Mouse (Mus musculus) yolk sac, embryonic 10.5 days (tissue): ENCODE measurements around the gene Chst15.

Experiments
- DNase-seq: peaks from one replicate; pipeline ENCODE4 v3.0.0-alpha.2; 2017; ENCODE audit warnings: low spot score

The Chst15 gene

DNA sequence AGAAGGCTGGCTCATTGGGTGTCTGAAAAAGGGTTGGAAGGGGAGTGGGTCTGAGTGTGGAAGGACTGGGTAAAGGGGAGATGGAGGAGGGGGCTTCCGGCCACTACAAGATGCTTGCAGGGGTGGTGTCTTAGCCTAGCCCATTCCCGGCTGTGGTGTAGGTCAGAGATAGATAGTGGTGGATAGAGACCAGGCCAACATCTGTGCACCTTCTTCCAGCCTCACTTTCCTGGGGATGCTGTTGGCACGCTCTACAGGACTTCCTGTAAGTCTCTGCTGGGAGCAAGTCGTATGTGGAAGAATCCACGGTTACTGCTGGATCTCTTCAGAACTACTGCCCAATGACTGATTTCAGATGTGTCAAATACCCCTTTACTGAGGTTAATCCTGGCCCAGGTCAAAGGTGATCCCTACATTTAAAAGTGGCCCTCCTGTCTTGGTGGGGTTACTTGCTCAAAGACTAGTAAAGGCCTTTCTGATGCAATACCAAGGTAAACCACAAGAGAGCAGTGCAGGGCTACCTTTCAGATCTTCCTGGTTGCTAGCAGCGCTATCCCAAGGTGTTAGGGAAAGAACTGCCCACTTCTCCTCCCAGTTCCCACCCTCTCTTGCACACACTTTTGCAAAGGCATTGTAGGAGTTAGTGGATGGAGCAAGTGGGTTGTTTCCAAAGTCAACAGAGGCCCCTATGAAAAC lies 90.5 kb downstream of the Chst15 start:
- DNase-seq: peak; percentile 84

DNA sequence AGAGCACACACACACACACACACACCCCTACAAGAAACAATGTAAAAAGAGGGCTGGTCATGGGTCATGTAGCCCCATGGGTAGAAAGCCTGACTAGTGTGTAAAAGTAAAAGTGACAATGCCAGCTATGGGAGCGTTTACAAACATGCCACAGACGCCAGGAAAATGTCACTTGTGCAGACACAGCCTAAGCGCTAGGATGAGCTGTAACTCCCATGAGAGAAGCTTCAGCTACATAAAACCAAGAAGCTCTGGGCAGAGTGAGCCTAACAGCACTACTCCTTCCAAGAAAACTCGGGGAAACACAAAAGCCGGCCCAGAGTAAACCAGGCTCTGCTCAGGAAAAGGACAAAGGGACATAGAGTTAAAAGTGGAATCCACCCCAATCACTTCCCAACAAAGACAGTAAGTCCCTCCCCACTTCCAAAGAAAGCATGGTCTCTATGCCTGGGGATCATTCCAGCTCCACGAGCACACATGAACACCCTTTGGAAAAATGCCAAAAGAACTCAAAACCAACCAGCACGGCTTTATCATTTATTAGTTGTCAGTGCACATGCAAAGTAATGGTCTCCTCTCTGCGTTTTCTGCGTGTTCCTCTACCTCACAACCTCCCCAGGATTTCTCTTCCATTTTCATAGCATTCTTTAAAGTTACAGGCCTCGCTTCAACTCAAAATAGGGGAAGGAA lies 93.4 kb downstream of the Chst15 start:
- DNase-seq: no peak

DNA sequence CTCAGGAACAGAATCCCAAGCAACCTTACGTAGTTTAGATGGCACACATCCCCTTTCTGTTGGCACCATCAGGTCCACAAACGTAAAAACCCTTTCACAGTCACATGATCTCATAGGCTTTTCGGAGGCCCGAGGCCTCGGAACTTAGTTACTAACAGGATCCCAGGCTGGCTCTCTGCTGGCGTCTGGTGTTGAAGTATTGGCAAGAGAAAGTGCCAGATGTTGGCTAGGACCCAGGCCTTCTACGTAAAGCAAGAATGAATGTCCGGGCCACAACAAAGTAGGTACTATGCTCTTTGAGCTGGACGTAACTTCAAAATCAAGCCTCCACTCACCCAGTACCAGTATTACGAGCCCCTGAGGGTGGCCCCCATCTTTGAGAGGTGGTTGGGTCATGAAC lies 103.0 kb downstream of the Chst15 start:
- no peak for DNase-seq

DNA sequence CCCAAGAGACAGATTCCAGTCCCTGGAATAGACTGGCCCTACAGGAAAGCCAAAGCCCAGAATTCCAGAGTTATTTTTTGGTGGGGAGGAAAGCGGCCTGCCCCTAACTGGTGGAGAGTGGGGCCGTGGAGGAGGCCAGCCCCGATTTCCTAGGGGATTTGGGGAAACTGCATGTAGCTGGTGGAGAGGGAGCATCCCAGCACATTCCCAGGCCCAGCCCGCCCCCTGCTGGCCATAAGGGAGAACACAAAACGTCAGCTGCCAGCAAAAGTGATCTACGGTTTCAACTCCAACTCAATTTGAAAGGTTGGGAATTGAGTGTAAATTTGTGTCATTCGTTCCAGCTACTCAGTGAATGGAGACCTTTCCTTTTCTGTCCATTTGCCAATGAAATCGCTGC lies 103.6 kb downstream of the Chst15 start:
- peak; percentile 36 for DNase-seq

DNA sequence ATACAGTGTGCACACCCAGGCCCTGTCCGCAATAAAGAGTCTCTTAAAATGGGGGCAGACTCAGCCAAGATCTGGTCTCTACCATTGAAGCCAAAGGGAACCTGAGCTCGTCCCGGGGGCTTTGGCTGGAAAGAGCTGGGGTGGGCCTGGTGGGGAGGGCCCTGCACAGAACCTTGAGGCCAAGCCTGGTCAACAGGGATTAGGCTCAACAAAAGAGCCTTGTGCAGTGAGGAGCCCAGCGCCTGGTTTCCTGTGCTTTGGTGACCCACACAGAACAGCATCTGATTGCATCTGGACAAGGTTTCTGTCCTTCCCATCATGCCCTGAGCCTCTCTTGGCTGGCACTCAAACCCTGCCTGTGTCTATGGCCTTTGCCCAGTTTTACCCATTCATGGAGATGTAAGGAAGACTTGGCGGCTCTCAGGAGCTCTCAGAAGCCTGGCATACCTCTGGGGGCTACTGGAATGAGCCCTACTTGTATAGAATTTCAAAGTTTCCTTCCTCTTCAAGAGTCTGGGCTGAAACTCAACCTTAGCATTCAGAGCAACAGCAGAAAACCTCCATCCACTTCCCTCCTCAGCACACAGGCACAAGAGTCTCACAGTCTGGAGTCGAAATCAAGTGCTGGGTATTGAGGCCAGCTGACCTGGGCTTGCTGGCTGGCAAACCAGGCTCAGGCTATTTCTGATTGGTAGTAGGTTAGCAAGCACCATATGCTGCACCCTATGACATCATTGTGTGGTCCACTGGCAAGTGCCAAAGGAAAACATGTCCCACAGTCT lies 104.9 kb downstream of the Chst15 start:
- no peak for DNase-seq

DNA sequence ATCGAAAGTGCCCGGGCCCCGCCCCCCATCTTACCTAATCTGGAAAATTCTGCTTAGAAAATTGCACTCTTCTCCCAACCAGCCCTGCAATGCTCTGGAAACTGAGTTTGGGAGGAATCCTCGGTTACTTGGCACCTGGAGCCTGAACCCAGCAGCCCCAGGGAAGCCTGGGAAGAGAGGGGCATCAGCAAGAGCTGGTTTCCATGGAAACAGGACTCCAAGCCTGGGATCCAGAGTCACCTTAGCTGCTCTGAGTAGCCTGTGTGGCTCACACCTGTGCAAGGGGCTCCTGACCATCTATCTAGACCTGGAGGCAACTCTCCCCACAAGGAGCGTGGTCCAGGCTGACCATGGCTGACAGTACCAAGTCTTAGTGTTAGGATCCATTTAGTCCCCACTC lies 106.4 kb downstream of the Chst15 start:
- no peak for DNase-seq

DNA sequence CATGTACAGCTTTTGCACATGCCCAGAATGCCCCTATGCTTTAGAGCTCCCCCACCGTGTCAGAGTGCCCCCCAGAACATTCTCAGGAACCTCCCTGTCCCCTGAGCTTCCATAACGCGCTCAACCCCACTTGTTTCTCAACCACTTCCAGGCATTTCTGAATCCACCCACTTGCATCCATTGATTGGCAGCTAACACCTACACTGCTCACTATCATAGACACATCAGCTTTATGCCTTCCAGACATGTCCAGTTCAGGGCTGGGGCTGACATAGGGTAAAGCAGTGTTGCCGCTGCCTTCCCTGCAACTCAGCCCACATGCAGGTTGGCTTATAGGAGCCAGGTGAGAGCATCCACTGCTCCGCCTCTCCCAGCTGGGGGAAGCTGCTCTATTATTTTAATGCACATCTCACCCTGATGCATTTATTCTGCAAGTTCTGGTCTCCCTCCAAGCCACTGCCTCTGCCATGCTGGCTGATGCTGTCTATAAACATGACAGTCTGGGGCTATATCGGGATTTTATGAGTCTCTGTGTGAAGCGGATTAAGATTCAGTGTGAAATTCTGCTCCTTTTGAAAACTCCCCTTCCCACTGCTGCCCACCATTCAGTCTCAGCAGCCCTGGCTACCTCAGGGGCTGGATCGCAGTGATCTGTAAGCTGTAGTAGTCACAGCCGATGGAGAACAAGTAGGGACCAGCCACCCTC lies 107.9 kb downstream of the Chst15 start:
- no peak for DNase-seq

DNA sequence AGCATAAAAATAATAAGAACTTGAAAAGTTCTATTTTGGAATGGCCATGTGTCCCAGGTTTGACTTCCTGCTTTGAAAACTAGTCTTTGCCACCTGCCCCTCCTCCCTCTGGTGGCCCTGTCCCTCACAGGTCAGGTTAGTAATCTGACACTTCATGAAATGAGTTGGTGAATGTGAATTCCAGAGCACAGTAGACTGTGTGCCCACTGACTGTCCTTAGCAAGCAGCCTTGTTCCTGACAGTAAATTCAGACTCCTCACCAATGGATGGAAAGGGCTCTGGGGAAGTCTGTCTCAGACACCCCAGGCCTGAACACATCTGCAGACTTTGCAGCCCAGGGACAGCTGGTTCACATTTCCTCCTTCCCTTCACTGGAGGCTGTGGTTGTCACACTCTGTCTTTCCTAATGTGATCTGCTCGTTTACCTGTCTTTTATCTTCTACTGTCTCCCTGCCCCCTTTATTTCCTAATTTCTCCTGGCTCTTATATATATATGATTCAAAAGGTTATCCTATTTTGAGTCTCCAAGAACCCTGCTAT lies 112.9 kb downstream of the Chst15 start:
- no peak for DNase-seq

DNA sequence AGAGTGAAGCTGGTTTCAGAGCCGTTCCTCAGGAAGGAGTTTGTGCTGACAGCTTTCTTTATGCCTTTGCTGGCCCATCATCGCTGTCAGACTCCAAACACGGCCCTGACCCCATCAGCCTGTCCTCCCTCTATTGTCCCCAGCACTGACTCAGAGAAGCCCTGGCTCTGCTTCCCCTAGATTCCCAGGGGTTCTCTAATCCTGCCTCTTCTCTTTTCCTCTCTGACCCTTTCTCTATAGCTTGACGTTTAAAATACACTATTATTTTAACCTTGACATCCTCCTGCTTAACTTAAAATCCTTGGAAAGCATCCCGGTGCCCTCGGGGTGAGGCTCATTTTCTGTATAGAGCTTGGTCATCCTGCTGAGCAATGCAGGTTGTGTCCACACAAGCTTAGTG lies 117.3 kb downstream of the Chst15 start:
- no peak for DNase-seq

DNA sequence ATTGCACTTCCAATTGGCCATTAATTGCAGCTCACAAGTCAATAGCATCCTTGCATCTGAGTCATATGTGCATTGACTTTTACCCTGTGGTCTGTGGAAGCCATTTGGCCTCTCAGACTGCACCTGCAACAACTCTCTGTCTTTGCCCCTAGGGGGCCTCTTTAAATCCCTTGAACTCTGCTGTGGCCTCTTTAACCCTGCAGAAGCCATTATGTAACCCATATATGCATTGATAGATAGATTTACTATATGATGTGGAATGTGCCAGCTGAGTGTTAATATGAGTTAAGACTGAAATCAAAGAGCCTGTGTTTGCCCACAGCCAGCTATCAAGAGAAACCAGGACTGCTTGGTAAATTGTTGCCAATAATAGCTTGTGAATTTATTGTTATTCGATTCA lies 118.2 kb downstream of the Chst15 start:
- no peak for DNase-seq

DNA sequence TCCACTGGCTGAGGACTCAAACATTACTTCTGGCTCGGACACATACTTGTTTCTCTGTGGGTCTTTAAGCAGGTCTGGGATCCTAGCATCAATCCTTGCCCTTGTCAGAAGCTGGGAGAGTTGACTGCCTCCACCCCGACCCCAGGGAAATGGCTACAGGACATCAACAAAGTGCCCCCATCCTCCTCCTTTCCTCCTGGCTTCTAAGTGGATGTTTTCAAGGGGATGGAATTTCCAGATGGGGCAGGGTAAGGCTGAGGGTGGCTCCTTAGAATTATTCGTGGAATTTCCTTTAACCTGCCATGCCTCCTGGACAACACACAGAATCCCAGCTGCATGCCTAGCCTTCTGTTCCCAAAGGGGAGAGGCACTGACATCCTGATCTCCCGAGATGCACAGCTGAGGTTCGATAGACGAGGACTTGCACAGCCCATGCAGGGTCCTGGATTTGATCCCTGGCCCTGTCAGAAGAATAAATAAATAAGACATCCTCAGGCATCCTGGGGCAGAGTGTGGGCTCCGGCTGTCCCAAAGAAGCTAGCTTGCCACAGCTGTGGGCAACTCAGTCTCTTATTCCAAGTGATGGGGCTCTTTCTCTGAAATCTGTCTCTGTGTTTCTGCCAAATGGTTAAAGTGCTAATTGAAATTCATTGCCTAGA lies 119.1 kb downstream of the Chst15 start:
- no peak for DNase-seq

DNA sequence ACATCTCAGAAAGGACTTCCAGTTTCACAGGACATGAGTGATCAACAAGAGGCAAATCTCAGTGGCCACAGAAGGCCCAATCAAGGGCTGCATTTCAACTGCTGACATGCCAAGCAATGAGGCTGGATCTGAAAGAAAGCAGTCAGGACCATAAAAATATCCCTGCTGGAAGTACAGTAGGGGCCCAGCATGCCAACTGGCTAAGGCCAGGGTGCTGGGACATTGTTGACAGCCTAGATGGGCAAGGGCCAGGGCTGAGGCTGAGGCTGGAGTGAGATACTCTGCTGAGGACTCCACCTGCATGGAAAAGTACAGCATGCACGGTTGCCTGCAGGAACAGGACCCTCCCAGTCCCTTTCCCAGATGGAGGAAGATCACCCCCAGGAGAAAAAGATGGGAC lies 120.4 kb downstream of the Chst15 start:
- DNase-seq: no peak

DNA sequence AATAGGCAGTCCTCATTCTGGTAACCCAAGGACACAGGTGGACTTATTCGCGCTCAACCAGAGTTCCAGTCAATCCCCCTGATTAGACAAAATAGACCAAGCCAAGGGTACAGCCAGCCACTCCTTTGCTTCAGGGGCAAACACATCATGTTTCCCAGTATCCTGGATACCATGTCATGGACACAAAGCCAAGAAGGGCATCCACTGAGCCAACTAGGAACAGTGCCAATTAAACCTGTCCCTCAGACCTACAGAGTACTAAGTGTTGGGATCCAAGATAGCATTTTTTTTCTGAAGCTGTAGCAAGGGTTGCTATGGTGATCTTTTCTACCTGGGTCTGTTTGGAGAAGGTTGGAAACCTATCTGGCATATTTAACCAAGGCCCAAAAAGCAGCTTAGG lies 123.4 kb downstream of the Chst15 start:
- DNase-seq: no peak

DNA sequence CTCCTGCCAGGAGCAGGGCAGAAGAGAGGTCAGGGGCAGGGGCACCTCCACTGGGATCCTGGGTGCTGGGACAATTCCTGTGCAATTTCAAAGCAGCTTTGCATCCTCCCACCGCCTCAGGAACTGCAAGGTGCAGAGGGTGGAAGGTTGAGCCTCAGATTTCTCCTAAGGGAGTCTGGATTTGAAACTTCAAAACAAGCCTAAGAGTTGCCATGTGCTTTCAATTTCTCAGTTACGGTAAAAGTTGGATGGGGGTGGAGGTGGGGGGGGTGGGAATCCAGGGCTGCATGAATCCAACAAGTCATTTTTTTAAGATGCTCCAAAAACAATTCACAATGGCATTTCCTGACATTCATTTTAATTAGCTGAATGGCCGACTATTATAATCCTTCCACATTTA lies 129.6 kb downstream of the Chst15 start:
- no peak for DNase-seq
